Mouse (Mus musculus): ENCODE results near the gene Dmc1.

Dmc1 gene

GRCm38 (mm10) chr15:79604990-79605665, at the start of gene Dmc1:
Dmc1 (minus strand) TSS chr15:79605109.
- DNase-seq = peak; percentile 77

GRCm38 (mm10) chr15:79651481-79651880, 46.6 kb upstream of the Dmc1 start:
- no peak for DNase-seq

GRCm38 (mm10) chr15:79650569-79650968, 45.7 kb upstream of the Dmc1 start:
- peak; percentile 65 for DNase-seq

- DNase-seq = no peak
Measured at GRCm38 (mm10) chr15:79648130-79648529, 43.2 kb upstream of the Dmc1 start.

- no peak for DNase-seq
Measured at GRCm38 (mm10) chr15:79645483-79645882, 40.6 kb upstream of the Dmc1 start.

- DNase-seq = no peak
Measured at GRCm38 (mm10) chr15:79641135-79641817, 36.4 kb upstream of the Dmc1 start.

- DNase-seq = no peak
Measured at GRCm38 (mm10) chr15:79630471-79630870, 25.6 kb upstream of the Dmc1 start.

GRCm38 (mm10) chr15:79619770-79620414, 15.0 kb upstream of the Dmc1 start:
- peak; percentile 26 for DNase-seq

- DNase-seq = no peak
Measured at GRCm38 (mm10) chr15:79618456-79618855, 13.5 kb upstream of the Dmc1 start.

- no peak for DNase-seq
Measured at GRCm38 (mm10) chr15:79617135-79617534, 12.2 kb upstream of the Dmc1 start.

GRCm38 (mm10) chr15:79616729-79617128, 11.8 kb upstream of the Dmc1 start:
- DNase-seq = no peak

GRCm38 (mm10) chr15:79615501-79615900, 10.6 kb upstream of the Dmc1 start:
- DNase-seq = no peak

GRCm38 (mm10) chr15:79609226-79609625, 4.3 kb upstream of the Dmc1 start:
- no peak for DNase-seq

- DNase-seq = no peak
Measured at GRCm38 (mm10) chr15:79608214-79608613, 3.3 kb upstream of the Dmc1 start.

GRCm38 (mm10) chr15:79607757-79608156, 2.8 kb upstream of the Dmc1 start:
- DNase-seq = peak; percentile 40

- DNase-seq = no peak
Measured at GRCm38 (mm10) chr15:79606161-79606560, 1.3 kb upstream of the Dmc1 start.

- no peak for DNase-seq
Measured at GRCm38 (mm10) chr15:79600176-79600575, 4.7 kb downstream of the Dmc1 start.

- DNase-seq = no peak
Measured at GRCm38 (mm10) chr15:79598715-79599114, 6.2 kb downstream of the Dmc1 start.

- DNase-seq = no peak
Measured at GRCm38 (mm10) chr15:79581581-79581980, 23.3 kb downstream of the Dmc1 start.

GRCm38 (mm10) chr15:79577671-79578426, 27.1 kb downstream of the Dmc1 start:
- DNase-seq = no peak

GRCm38 (mm10) chr15:79576947-79577346, 28.0 kb downstream of the Dmc1 start:
- no peak for DNase-seq

GRCm38 (mm10) chr15:79575543-79576222, 29.2 kb downstream of the Dmc1 start:
- DNase-seq = no peak

- no peak for DNase-seq
Measured at GRCm38 (mm10) chr15:79562417-79562816, 42.5 kb downstream of the Dmc1 start.
